Mouse (Mus musculus): Measurements from ENCODE around the gene C2cd2l. TPM values are rescaled to one million over a fixed set of nuclear protein-coding genes. Genes with fewer than 3 reads are reported as not detected.
"Not testable (repeated sequence)": the region's sequence is repeated elsewhere in the genome, so short reads cannot be mapped to it uniquely, and the experiment has no call there.

Gene C2cd2l
- polyA plus RNA-seq, 1 experiment from 2014 or later = 27.3 TPM

GRCm38 (mm10) chr9:44345570-44346433 is 25.7 kb upstream of the C2cd2l start:
- Histone ChIP-seq H3K27me3 (replicated peaks) (no peaks in the 10 kb centered on the region), H3K9ac (no peak overlapping the region), H3K36me3 (replicated peaks) (peaks cover 39% of the 10 kb centered on the region), H3K9me3 (no peaks in the 10 kb centered on the region), H3K4me3 (no peak overlapping the region), H3K27ac (no peak overlapping the region), H3K4me2 (no peak overlapping the region), H3K4me1 (peaks cover 10% of the 10 kb centered on the region)
- 94% methylated on average over 5 of the region's 6 CpGs for WGBS
- ATAC-seq (replicated peaks) = no peak

DNA sequence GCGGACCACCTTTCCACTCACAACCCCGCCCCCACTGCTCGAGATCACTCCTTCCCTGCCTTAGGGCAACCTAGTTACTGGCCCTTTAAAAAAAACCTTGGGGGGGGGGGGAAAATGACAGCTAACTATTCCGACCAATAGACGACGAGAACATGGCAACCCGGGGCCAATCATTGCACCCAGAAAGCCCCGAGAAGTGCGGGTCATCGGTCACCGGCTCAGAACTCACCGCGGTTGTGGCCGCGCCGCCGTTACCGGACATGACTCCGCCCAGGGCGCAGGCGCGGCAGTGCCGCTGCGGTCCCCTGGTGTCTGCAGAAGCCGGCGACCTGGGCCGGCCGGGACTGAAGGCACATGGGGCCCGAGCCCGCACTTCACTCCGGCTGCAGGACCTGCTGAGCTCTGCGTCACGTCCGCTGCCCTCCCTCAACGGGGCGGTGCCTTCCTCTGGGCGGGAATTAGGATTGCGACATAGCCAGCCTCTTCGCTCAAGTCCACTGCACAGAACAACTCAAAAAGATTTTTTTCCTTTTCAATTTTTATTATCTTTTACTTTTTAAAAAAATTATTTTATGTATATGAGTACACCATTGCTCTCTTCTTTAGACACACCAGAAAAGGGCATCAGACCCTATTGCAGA is 23.8 kb upstream of the C2cd2l start, which contains the start of gene Hmbs:
Gene Hmbs, minus strand, starts transcription at position 448 of the 641 bp plus-strand sequence.
- peaks cover 25% of the 10 kb centered on the region for H3K36me3 ChIP-seq (replicated peaks)
- H3K27me3 ChIP-seq (replicated peaks) = no peaks in the 10 kb centered on the region
- peak; percentile 96 for ATAC-seq (replicated peaks)
- H3K9ac ChIP-seq = peak within 1 kb of the TSS; percentile 83
- peak within 1 kb of the TSS; percentile 99 for H3K27ac ChIP-seq
- peaks cover 10% of the 10 kb centered on the region for H3K4me1 ChIP-seq
- WGBS = under 1% methylated on average over 39 of the region's 39 CpGs
- no peaks in the 10 kb centered on the region for H3K9me3 ChIP-seq
- H3K4me3 ChIP-seq = peak within 1 kb of the TSS; percentile 86
- peak within 1 kb of the TSS; percentile 66 for H3K4me2 ChIP-seq

GRCm38 (mm10) chr9:44343290-44343689 is 23.2 kb upstream of the C2cd2l start:
- Histone ChIP-seq H3K9me3 (no peaks in the 10 kb centered on the region), H3K27ac (peak overlapping the region; percentile 99), H3K4me1 (peaks cover 10% of the 10 kb centered on the region), H3K9ac (peak overlapping the region; percentile 83), H3K4me3 (peak overlapping the region; percentile 86), H3K36me3 (replicated peaks) (peaks cover 19% of the 10 kb centered on the region), H3K27me3 (replicated peaks) (no peaks in the 10 kb centered on the region), H3K4me2 (peak overlapping the region; percentile 66)
- peak; percentile 10 for ATAC-seq (replicated peaks)
- WGBS = 11% methylated on average over 6 of the region's 6 CpGs

- Histone ChIP-seq H3K4me3 (no peak overlapping the region), H3K36me3 (replicated peaks) (peaks cover 12% of the 10 kb centered on the region), H3K9ac (no peak overlapping the region), H3K27me3 (replicated peaks) (no peaks in the 10 kb centered on the region), H3K27ac (no peak overlapping the region), H3K4me2 (peak overlapping the region; percentile 66), H3K9me3 (no peaks in the 10 kb centered on the region), H3K4me1 (peaks cover 10% of the 10 kb centered on the region)
- WGBS = 90% methylated on average over 1 of the region's 1 CpGs
- no peak for ATAC-seq (replicated peaks)
Measured at GRCm38 (mm10) chr9:44342605-44343004, 22.5 kb upstream of the C2cd2l start.

DNA sequence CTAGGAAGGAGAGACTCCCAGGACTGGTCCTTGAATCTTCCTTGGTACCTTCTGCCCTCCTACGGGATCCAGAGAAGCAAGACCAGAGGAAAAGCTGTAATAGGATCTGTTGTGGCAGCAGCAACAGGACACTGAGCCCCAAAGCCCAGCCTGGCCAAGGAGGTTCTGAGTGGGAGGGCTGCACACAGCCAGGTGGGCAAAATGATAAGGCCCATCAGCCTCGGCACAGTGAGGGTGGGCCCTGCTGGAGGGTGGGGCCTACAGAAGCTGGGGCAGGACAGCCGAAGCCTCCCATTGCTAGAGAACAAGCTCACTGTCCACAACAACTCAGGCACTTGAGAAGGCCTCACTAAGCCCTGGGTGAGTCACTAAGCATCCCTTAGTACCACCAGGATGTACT is 22.1 kb upstream of the C2cd2l start:
- Histone ChIP-seq H3K27me3 (replicated peaks) (no peaks in the 10 kb centered on the region), H3K4me2 (no peak overlapping the region), H3K36me3 (replicated peaks) (peaks cover 8% of the 10 kb centered on the region), H3K9ac (no peak overlapping the region), H3K27ac (no peak overlapping the region), H3K4me1 (peaks cover 14% of the 10 kb centered on the region), H3K4me3 (no peak overlapping the region), H3K9me3 (no peaks in the 10 kb centered on the region)
- ATAC-seq (replicated peaks) = no peak
- WGBS = 76% methylated on average over 3 of the region's 3 CpGs

GRCm38 (mm10) chr9:44341487-44341886 is 21.4 kb upstream of the C2cd2l start:
- peaks cover 21% of the 10 kb centered on the region for H3K4me1 ChIP-seq
- H3K9ac ChIP-seq = no peak overlapping the region
- H3K9me3 ChIP-seq = no peaks in the 10 kb centered on the region
- WGBS = 94% methylated on average over 5 of the region's 5 CpGs
- H3K27ac ChIP-seq = no peak overlapping the region
- no peak overlapping the region for H3K4me2 ChIP-seq
- ATAC-seq (replicated peaks) = no peak
- H3K4me3 ChIP-seq = no peak overlapping the region
- no peaks in the 10 kb centered on the region for H3K27me3 ChIP-seq (replicated peaks)
- 0 out of 2 replicates have a peak, but pooled peaks cover 2% of the 10 kb centered on the region for H3K36me3 ChIP-seq (replicated peaks)

- Histone ChIP-seq H3K27me3 (replicated peaks) (no peaks in the 10 kb centered on the region), H3K9me3 (no peaks in the 10 kb centered on the region), H3K4me3 (no peak overlapping the region), H3K36me3 (replicated peaks) (peaks cover 4% of the 10 kb centered on the region; the same call in 1 of the 2 replicates), H3K4me2 (no peak overlapping the region), H3K4me1 (peaks cover 30% of the 10 kb centered on the region), H3K9ac (no peak overlapping the region), H3K27ac (no peak overlapping the region)
- ATAC-seq (replicated peaks) = no peak
- 78% methylated on average over 5 of the region's 5 CpGs for WGBS
Measured at GRCm38 (mm10) chr9:44338574-44338973, 18.5 kb upstream of the C2cd2l start.

GRCm38 (mm10) chr9:44337436-44338169 is 17.5 kb upstream of the C2cd2l start:
- Histone ChIP-seq H3K4me2 (no peak overlapping the region; the same call in 1 of the 2 replicates), H3K36me3 (replicated peaks) (peaks cover 13% of the 10 kb centered on the region), H3K9me3 (no peaks in the 10 kb centered on the region), H3K4me3 (no peak overlapping the region), H3K4me1 (peaks cover 22% of the 10 kb centered on the region), H3K9ac (peak overlapping the region; percentile 27; the same call in 1 of the 2 replicates), H3K27ac (no peak overlapping the region), H3K27me3 (replicated peaks) (no peaks in the 10 kb centered on the region)
- no peak for ATAC-seq (replicated peaks)
- 65% methylated on average over 9 of the region's 9 CpGs for WGBS

GRCm38 (mm10) chr9:44336964-44337363 is 16.9 kb upstream of the C2cd2l start:
- H3K9me3 ChIP-seq = no peaks in the 10 kb centered on the region
- H3K9ac ChIP-seq = peak overlapping the region; percentile 27
- ATAC-seq (replicated peaks) = no peak
- H3K27me3 ChIP-seq (replicated peaks) = no peaks in the 10 kb centered on the region
- H3K4me2 ChIP-seq = peak overlapping the region; percentile 88
- peaks cover 17% of the 10 kb centered on the region for H3K36me3 ChIP-seq (replicated peaks)
- WGBS = 88% methylated on average over 3 of the region's 3 CpGs
- no peak overlapping the region for H3K27ac ChIP-seq
- H3K4me1 ChIP-seq = peaks cover 21% of the 10 kb centered on the region
- peak overlapping the region; percentile 88; the same call in 1 of the 2 replicates for H3K4me3 ChIP-seq

GRCm38 (mm10) chr9:44336513-44336912 is 16.4 kb upstream of the C2cd2l start:
- Histone ChIP-seq H3K4me3 (peak overlapping the region; percentile 88), H3K9ac (peak overlapping the region; percentile 27), H3K36me3 (replicated peaks) (peaks cover 22% of the 10 kb centered on the region), H3K4me1 (peaks cover 21% of the 10 kb centered on the region), H3K4me2 (peak overlapping the region; percentile 88)
- ATAC-seq (replicated peaks); H3K27me3 ChIP-seq (replicated peaks); H3K27ac ChIP-seq; H3K9me3 ChIP-seq: not testable (repeated sequence)
- WGBS = 32% methylated on average over 4 of the region's 4 CpGs

DNA sequence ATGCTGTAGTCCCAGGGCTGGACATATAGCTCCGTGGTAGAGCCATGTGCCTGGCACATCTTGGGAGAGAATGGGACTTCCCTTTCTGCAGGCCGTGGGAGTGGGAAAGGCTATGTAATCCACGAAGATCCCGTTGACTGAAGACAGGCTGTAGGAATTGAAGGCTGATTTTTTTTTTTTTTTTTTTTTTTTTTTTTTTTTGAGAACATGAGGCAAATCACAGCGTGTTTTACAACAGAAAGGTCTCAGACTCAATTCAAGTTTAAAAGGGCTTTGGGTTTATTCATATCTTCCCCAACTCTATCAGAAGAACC is 16.0 kb upstream of the C2cd2l start:
- Histone ChIP-seq H3K9me3 (no peaks in the 10 kb centered on the region), H3K27ac (peak overlapping the region; percentile 88; the same call in 1 of the 2 replicates), H3K27me3 (replicated peaks) (no peaks in the 10 kb centered on the region), H3K4me3 (peak overlapping the region; percentile 88), H3K9ac (peak overlapping the region; percentile 96), H3K4me2 (peak overlapping the region; percentile 88), H3K4me1 (peaks cover 21% of the 10 kb centered on the region), H3K36me3 (replicated peaks) (peaks cover 26% of the 10 kb centered on the region)
- no peak for ATAC-seq (replicated peaks)
- 2% methylated on average over 5 of the region's 5 CpGs for WGBS

Data from midbrain, embryonic 15.5 days (tissue).